Mouse (Mus musculus): Measurements from ENCODE around the gene Wnt6. TPM values are rescaled to one million over a fixed set of nuclear protein-coding genes. Genes with fewer than 3 reads are reported as not detected.
A peak's percentile ranks its signal among the peaks of the same experiment; 100 is the strongest.

Wnt6 gene
- polyA plus RNA-seq, 1 experiment from 2014 or later: 0.50 TPM

GRCm38 (mm10) chr1:74782045-74782444, 10.4 kb downstream of the Wnt6 start:
- ATAC-seq: no peak
- H3K9me3 ChIP-seq (ENCODE audit: low read length): no peaks in the 10 kb centered on the region
- H3K9ac ChIP-seq (replicated peaks; ENCODE audit: low read depth): no peak overlapping the region
- H3K4me2 ChIP-seq (replicated peaks; ENCODE audit: low read depth, low read length): no peak overlapping the region
- H3K27ac ChIP-seq (ENCODE audit: low read length): no peak overlapping the region
- WGBS: 18% methylated on average over 14 of the region's 14 CpGs
- no peak overlapping the region for H3K4me3 ChIP-seq (ENCODE audit: low read depth, low read length)
- H3K27me3 ChIP-seq (replicated peaks; ENCODE audit: insufficient read depth, low read length): peaks cover 46% of the 10 kb centered on the region
- H3K4me1 ChIP-seq (ENCODE audit: insufficient read depth, low read depth, low read length): peaks cover 6% of the 10 kb centered on the region
- no peaks in the 10 kb centered on the region for H3K36me3 ChIP-seq (ENCODE audit: insufficient read depth, low read length)
- TF ChIP-seq EP300 (IDR thresholded peaks at IDR 0.05) (no peak), CTCF (IDR thresholded peaks at IDR 0.05) (no peak)
- no peak for DNase-seq (ENCODE audit: low spot score)

DNA sequence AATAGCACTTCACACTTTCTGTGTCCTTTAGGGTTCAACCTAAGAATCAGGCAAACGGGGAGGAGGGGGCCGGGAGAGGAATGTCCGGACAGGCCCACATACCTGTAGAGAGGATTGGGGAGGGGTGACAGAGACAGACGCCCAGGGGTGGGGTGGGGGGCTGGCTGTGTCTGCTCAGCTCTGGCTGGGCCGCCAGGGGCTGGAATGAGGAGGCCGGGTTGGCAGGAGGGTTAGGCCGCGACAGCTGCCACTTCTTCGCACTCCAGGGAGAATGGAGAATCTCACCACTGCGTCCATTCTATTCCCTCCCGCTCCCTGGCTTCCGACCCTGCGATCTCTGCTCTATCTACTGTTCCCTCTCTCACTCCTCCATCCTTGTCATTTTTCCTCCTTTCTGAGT, 11.9 kb downstream of the Wnt6 start:
- no peak for DNase-seq (ENCODE audit: low spot score)
- Histone ChIP-seq H3K36me3 (ENCODE audit: insufficient read depth, low read length) (no peaks in the 10 kb centered on the region), H3K9me3 (ENCODE audit: low read length) (no peaks in the 10 kb centered on the region), H3K4me2 (replicated peaks; ENCODE audit: low read depth, low read length) (peak overlapping the region; percentile 63), H3K9ac (replicated peaks; ENCODE audit: low read depth) (no peak overlapping the region), H3K27me3 (replicated peaks; ENCODE audit: insufficient read depth, low read length) (peaks cover 57% of the 10 kb centered on the region), H3K4me3 (ENCODE audit: low read depth, low read length) (peak overlapping the region; percentile 34; the same call in 1 of the 2 replicates), H3K27ac (ENCODE audit: low read length) (no peak overlapping the region), H3K4me1 (ENCODE audit: insufficient read depth, low read depth, low read length) (peaks cover 6% of the 10 kb centered on the region)
- 3% methylated on average over 13 of the region's 13 CpGs for WGBS
- ATAC-seq: no peak
- TF ChIP-seq CTCF (IDR thresholded peaks at IDR 0.05) (no peak), EP300 (IDR thresholded peaks at IDR 0.05) (no peak)

GRCm38 (mm10) chr1:74784041-74784759, 12.5 kb downstream of the Wnt6 start:
- ATAC-seq (peak; percentile 33; the same call in 1 of the 2 replicates), DNase-seq (ENCODE audit: low spot score) (peak; percentile 58)
- Histone ChIP-seq H3K9ac (replicated peaks; ENCODE audit: low read depth) (no peak overlapping the region), H3K27me3 (replicated peaks; ENCODE audit: insufficient read depth, low read length) (peaks cover 63% of the 10 kb centered on the region), H3K27ac (ENCODE audit: low read length) (no peak overlapping the region), H3K36me3 (ENCODE audit: insufficient read depth, low read length) (no peaks in the 10 kb centered on the region), H3K4me1 (ENCODE audit: insufficient read depth, low read depth, low read length) (peaks cover 6% of the 10 kb centered on the region), H3K4me3 (ENCODE audit: low read depth, low read length) (peak overlapping the region; percentile 34), H3K4me2 (replicated peaks; ENCODE audit: low read depth, low read length) (peak overlapping the region; percentile 63), H3K9me3 (ENCODE audit: low read length) (no peaks in the 10 kb centered on the region)
- WGBS: 1% methylated on average over 62 of the region's 67 CpGs
- TF ChIP-seq EP300 (IDR thresholded peaks at IDR 0.05) (no peak), CTCF (IDR thresholded peaks at IDR 0.05) (peak; percentile 65)

- H3K9me3 ChIP-seq (ENCODE audit: low read length): no peaks in the 10 kb centered on the region
- peaks cover 77% of the 10 kb centered on the region for H3K27me3 ChIP-seq (replicated peaks; ENCODE audit: insufficient read depth, low read length)
- H3K36me3 ChIP-seq (ENCODE audit: insufficient read depth, low read length): no peaks in the 10 kb centered on the region
- H3K4me3 ChIP-seq (ENCODE audit: low read depth, low read length): no peak overlapping the region
- H3K9ac ChIP-seq (replicated peaks; ENCODE audit: low read depth): no peak overlapping the region
- 2% methylated on average over 7 of the region's 7 CpGs for WGBS
- DNase-seq (ENCODE audit: low spot score): peak; percentile 81
- ATAC-seq: peak; percentile 42; the same call in 1 of the 2 replicates
- TF ChIP-seq CTCF (IDR thresholded peaks at IDR 0.05) (peak; percentile 84), EP300 (IDR thresholded peaks at IDR 0.05) (no peak)
- no peak overlapping the region for H3K4me2 ChIP-seq (replicated peaks; ENCODE audit: low read depth, low read length)
- H3K27ac ChIP-seq (ENCODE audit: low read length): no peak overlapping the region
- peaks cover 6% of the 10 kb centered on the region for H3K4me1 ChIP-seq (ENCODE audit: insufficient read depth, low read depth, low read length)
Measured at GRCm38 (mm10) chr1:74787846-74788245, 16.2 kb downstream of the Wnt6 start.

GRCm38 (mm10) chr1:74788603-74789176, 17.0 kb downstream of the Wnt6 start:
- Histone ChIP-seq H3K9ac (replicated peaks; ENCODE audit: low read depth) (no peak overlapping the region), H3K4me2 (replicated peaks; ENCODE audit: low read depth, low read length) (no peak overlapping the region), H3K4me3 (ENCODE audit: low read depth, low read length) (no peak overlapping the region), H3K27ac (ENCODE audit: low read length) (no peak overlapping the region), H3K9me3 (ENCODE audit: low read length) (no peaks in the 10 kb centered on the region), H3K36me3 (ENCODE audit: insufficient read depth, low read length) (no peaks in the 10 kb centered on the region), H3K4me1 (ENCODE audit: insufficient read depth, low read depth, low read length) (peaks cover 6% of the 10 kb centered on the region), H3K27me3 (replicated peaks; ENCODE audit: insufficient read depth, low read length) (peaks cover 77% of the 10 kb centered on the region)
- no peak for TF ChIP-seq CTCF (IDR thresholded peaks at IDR 0.05)
- no peak for TF ChIP-seq EP300 (IDR thresholded peaks at IDR 0.05)
- no peak for DNase-seq (ENCODE audit: low spot score)
- WGBS: 17% methylated on average over 6 of the region's 6 CpGs
- no peak for ATAC-seq

- no peak for DNase-seq (ENCODE audit: low spot score)
- Histone ChIP-seq H3K9ac (replicated peaks; ENCODE audit: low read depth) (no peak overlapping the region), H3K4me2 (replicated peaks; ENCODE audit: low read depth, low read length) (no peak overlapping the region), H3K27me3 (replicated peaks; ENCODE audit: insufficient read depth, low read length) (peaks cover 77% of the 10 kb centered on the region), H3K36me3 (ENCODE audit: insufficient read depth, low read length) (no peaks in the 10 kb centered on the region), H3K4me1 (ENCODE audit: insufficient read depth, low read depth, low read length) (no peaks in the 10 kb centered on the region), H3K9me3 (ENCODE audit: low read length) (no peaks in the 10 kb centered on the region), H3K27ac (ENCODE audit: low read length) (no peak overlapping the region), H3K4me3 (ENCODE audit: low read depth, low read length) (no peak overlapping the region)
- ATAC-seq: no peak
- WGBS: 17% methylated on average over 3 of the region's 3 CpGs
- TF ChIP-seq EP300 (IDR thresholded peaks at IDR 0.05) (no peak), CTCF (IDR thresholded peaks at IDR 0.05) (no peak)
Measured at GRCm38 (mm10) chr1:74790095-74790494, 18.4 kb downstream of the Wnt6 start.
